Mouse (Mus musculus) heart, embryonic 12.5 days (tissue): Measurements from ENCODE around the gene Zfyve1. TPM values are rescaled to one million over a fixed set of nuclear protein-coding genes. Genes with fewer than 3 reads are reported as not detected.

Source experiments
- ATAC-seq: fragments of 200-750 bp; cut with Nextera tagmentation; 2 replicates; pipeline ENCODE4 v1.8.0; 2017; ENCODE audit warnings: moderate TSS enrichment, moderate library complexity; ENCODE audit not compliant: insufficient number of reproducible peaks, low FRiP score
- H3K27ac ChIP-seq: fragments of 300-500 bp; sonication (generic); 2 replicates; pipeline ENCODE4 v1.5.1; 2016; ENCODE audit warnings: mild to moderate bottlenecking, moderate library complexity; ENCODE audit not compliant: poor library complexity, severe bottlenecking
- H3K27me3 ChIP-seq: fragments of 300-500 bp; sonication (generic); replicated peaks from 2 replicates; pipeline ENCODE4 v1.6.1; 2016; ENCODE audit warnings: mild to moderate bottlenecking, moderate library complexity
- H3K36me3 ChIP-seq: fragments of 300-500 bp; sonication (generic); 2 replicates; pipeline ENCODE4 v1.6.1; 2016; ENCODE audit warnings: mild to moderate bottlenecking, moderate library complexity
- H3K4me1 ChIP-seq: fragments of 300-500 bp; sonication (generic); replicated peaks from 2 replicates; pipeline ENCODE4 v1.6.1; 2016; ENCODE audit warnings: mild to moderate bottlenecking
- H3K4me2 ChIP-seq: fragments of 300-500 bp; sonication (generic); 2 replicates; pipeline ENCODE4 v1.6.1; 2016; ENCODE audit warnings: mild to moderate bottlenecking, moderate library complexity
- H3K4me3 ChIP-seq: fragments of 300-500 bp; sonication (generic); 2 replicates; pipeline ENCODE4 v1.5.1; 2016; ENCODE audit warnings: mild to moderate bottlenecking
- H3K9ac ChIP-seq: fragments of 300-500 bp; sonication (generic); 2 replicates; pipeline ENCODE4 v1.6.1; 2016; ENCODE audit warnings: mild to moderate bottlenecking, moderate library complexity
- H3K9me3 ChIP-seq: fragments of 300-500 bp; sonication (generic); replicated peaks from 2 replicates; pipeline ENCODE4 v1.6.1; 2016; ENCODE audit warnings: mild to moderate bottlenecking, moderate library complexity
- WGBS: fragments of 180-500 bp; shearing (Covaris S2); methylation state at CpG from one replicate; pipeline ENCODE4 v1.1.7; 2016; 5-methylcytosine and 5-hydroxymethylcytosine counted together
- polyA plus RNA-seq: library from polyadenylated mRNA; unstranded; fragments of >200 nt; fragmentation: Nextera tagmentation; extraction: Ambion mirVana; gene quantifications from 2 replicates; pipeline ENCODE4 v1.2.1, GENCODE M21; 2016

The Zfyve1 gene
- polyA plus RNA-seq, 1 experiment from 2014 or later: 19.2 TPM

GRCm38 (mm10) chr12:83523056-83523455 is 74.0 kb downstream of the Zfyve1 start:
- Histone ChIP-seq H3K9ac (no peak overlapping the region), H3K4me1 (peaks cover 49% of the 10 kb centered on the region), H3K27me3 (no peaks in the 10 kb centered on the region), H3K36me3 (peaks cover 5% of the 10 kb centered on the region; the same call in 1 of the 2 replicates), H3K27ac (no peak overlapping the region), H3K9me3 (no peaks in the 10 kb centered on the region), H3K4me3 (no peak overlapping the region), H3K4me2 (no peak overlapping the region)
- WGBS: 89% methylated on average over 6 of the region's 6 CpGs
- ATAC-seq: no peak

GRCm38 (mm10) chr12:83521083-83521482 is 75.9 kb downstream of the Zfyve1 start:
- Histone ChIP-seq H3K9ac (peak overlapping the region; percentile 78), H3K4me1 (peaks cover 41% of the 10 kb centered on the region), H3K4me2 (peak overlapping the region; percentile 65), H3K36me3 (no peaks in the 10 kb centered on the region), H3K27ac (no peak overlapping the region), H3K9me3 (no peaks in the 10 kb centered on the region), H3K4me3 (peak overlapping the region; percentile 86), H3K27me3 (no peaks in the 10 kb centered on the region)
- no peak for ATAC-seq
- 31% methylated on average over 8 of the region's 8 CpGs for WGBS

- Histone ChIP-seq H3K36me3 (no peaks in the 10 kb centered on the region), H3K4me3 (peak within 1 kb of the TSS; percentile 86), H3K27ac (peak within 1 kb of the TSS; percentile 72), H3K4me2 (peak within 1 kb of the TSS; percentile 66), H3K9ac (peak within 1 kb of the TSS; percentile 78), H3K27me3 (no peaks in the 10 kb centered on the region), H3K9me3 (no peaks in the 10 kb centered on the region), H3K4me1 (peaks cover 34% of the 10 kb centered on the region)
- ATAC-seq: peak; percentile 98
- WGBS: 0% methylated on average over 32 of the region's 32 CpGs
These were observed 76.6 kb downstream of the Zfyve1 start, which contains the start of gene Dcaf4 for GRCm38 (mm10) chr12:83520311-83520890. TSS of gene Dcaf4 (plus strand) at chr12:83520466.

- H3K4me2 ChIP-seq: no peak overlapping the region
- ATAC-seq: no peak
- peaks cover 25% of the 10 kb centered on the region for H3K4me1 ChIP-seq
- no peaks in the 10 kb centered on the region for H3K27me3 ChIP-seq
- H3K4me3 ChIP-seq: no peak overlapping the region
- 56% methylated on average over 3 of the region's 3 CpGs for WGBS
- H3K9me3 ChIP-seq: no peaks in the 10 kb centered on the region
- no peak overlapping the region for H3K27ac ChIP-seq
- no peaks in the 10 kb centered on the region for H3K36me3 ChIP-seq
- no peak overlapping the region for H3K9ac ChIP-seq
These were observed 79.4 kb downstream of the Zfyve1 start for GRCm38 (mm10) chr12:83517580-83517979.

GRCm38 (mm10) chr12:83514216-83514615 is 82.8 kb downstream of the Zfyve1 start:
- WGBS: 74% methylated on average over 4 of the region's 4 CpGs
- no peak for ATAC-seq
- H3K27me3 ChIP-seq: no peaks in the 10 kb centered on the region

GRCm38 (mm10) chr12:83513185-83513584 is 83.8 kb downstream of the Zfyve1 start:
- H3K36me3 ChIP-seq: no peaks in the 10 kb centered on the region
- no peak overlapping the region for H3K4me3 ChIP-seq
- H3K9ac ChIP-seq: no peak overlapping the region
- peaks cover 15% of the 10 kb centered on the region for H3K4me1 ChIP-seq
- no peaks in the 10 kb centered on the region for H3K27me3 ChIP-seq
- 15% methylated on average over 5 of the region's 5 CpGs for WGBS
- H3K27ac ChIP-seq: no peak overlapping the region
- ATAC-seq: no peak
- H3K4me2 ChIP-seq: no peak overlapping the region
- H3K9me3 ChIP-seq: no peaks in the 10 kb centered on the region

More at GRCm38 (mm10) chr12:83514216-83514615, 82.8 kb downstream of the Zfyve1 start:
- Histone ChIP-seq H3K4me1 (peaks cover 15% of the 10 kb centered on the region), H3K9me3 (no peaks in the 10 kb centered on the region), H3K36me3 (no peaks in the 10 kb centered on the region), H3K9ac (no peak overlapping the region), H3K4me3 (no peak overlapping the region), H3K4me2 (no peak overlapping the region), H3K27ac (no peak overlapping the region)

- Histone ChIP-seq H3K4me2 (no peak overlapping the region), H3K27ac (no peak overlapping the region), H3K36me3 (no peaks in the 10 kb centered on the region), H3K9me3 (no peaks in the 10 kb centered on the region), H3K4me1 (peaks cover 15% of the 10 kb centered on the region), H3K4me3 (no peak overlapping the region), H3K27me3 (no peaks in the 10 kb centered on the region), H3K9ac (no peak overlapping the region)
- no peak for ATAC-seq
- WGBS: 37% methylated on average over 4 of the region's 4 CpGs
These were observed 84.2 kb downstream of the Zfyve1 start for GRCm38 (mm10) chr12:83512783-83513182.

GRCm38 (mm10) chr12:83510586-83510985 is 86.4 kb downstream of the Zfyve1 start:
- no peak overlapping the region for H3K9ac ChIP-seq
- H3K27me3 ChIP-seq: no peaks in the 10 kb centered on the region
- H3K36me3 ChIP-seq: no peaks in the 10 kb centered on the region
- H3K4me3 ChIP-seq: no peak overlapping the region
- no peak for ATAC-seq
- H3K9me3 ChIP-seq: no peaks in the 10 kb centered on the region
- no peak overlapping the region for H3K27ac ChIP-seq
- H3K4me2 ChIP-seq: no peak overlapping the region
- peaks cover 12% of the 10 kb centered on the region for H3K4me1 ChIP-seq
- 77% methylated on average over 5 of the region's 5 CpGs for WGBS

- no peak for ATAC-seq
- H3K4me1 ChIP-seq: no peaks in the 10 kb centered on the region
- H3K27ac ChIP-seq: no peak overlapping the region
- H3K4me2 ChIP-seq: no peak overlapping the region
- H3K36me3 ChIP-seq: no peaks in the 10 kb centered on the region
- WGBS: 79% methylated on average over 10 of the region's 10 CpGs
- H3K27me3 ChIP-seq: no peaks in the 10 kb centered on the region
- no peaks in the 10 kb centered on the region for H3K9me3 ChIP-seq
- no peak overlapping the region for H3K4me3 ChIP-seq
- no peak overlapping the region for H3K9ac ChIP-seq
These were observed 90.5 kb downstream of the Zfyve1 start for GRCm38 (mm10) chr12:83506543-83506942.

GRCm38 (mm10) chr12:83502190-83502589 is 94.8 kb downstream of the Zfyve1 start:
- Histone ChIP-seq H3K4me3 (no peak overlapping the region), H3K9ac (no peak overlapping the region), H3K4me1 (no peaks in the 10 kb centered on the region), H3K9me3 (no peaks in the 10 kb centered on the region), H3K36me3 (no peaks in the 10 kb centered on the region), H3K4me2 (no peak overlapping the region), H3K27ac (no peak overlapping the region), H3K27me3 (no peaks in the 10 kb centered on the region)
- ATAC-seq: no peak
- 4% methylated on average over 9 of the region's 9 CpGs for WGBS

GRCm38 (mm10) chr12:83499256-83499655 is 97.8 kb downstream of the Zfyve1 start:
- no peaks in the 10 kb centered on the region for H3K36me3 ChIP-seq
- no peak overlapping the region for H3K4me2 ChIP-seq
- H3K27me3 ChIP-seq: no peaks in the 10 kb centered on the region
- no peak overlapping the region for H3K4me3 ChIP-seq
- H3K4me1 ChIP-seq: no peaks in the 10 kb centered on the region
- no peak for ATAC-seq
- no peaks in the 10 kb centered on the region for H3K9me3 ChIP-seq
- no peak overlapping the region for H3K27ac ChIP-seq
- H3K9ac ChIP-seq: no peak overlapping the region
- WGBS: 78% methylated on average over 5 of the region's 5 CpGs

GRCm38 (mm10) chr12:83497959-83498358 is 99.1 kb downstream of the Zfyve1 start:
- Histone ChIP-seq H3K4me2 (no peak overlapping the region), H3K4me3 (no peak overlapping the region), H3K9ac (no peak overlapping the region), H3K4me1 (peaks cover 5% of the 10 kb centered on the region; the same call in 1 of the 2 replicates), H3K9me3 (no peaks in the 10 kb centered on the region), H3K27ac (no peak overlapping the region), H3K36me3 (no peaks in the 10 kb centered on the region), H3K27me3 (no peaks in the 10 kb centered on the region)
- ATAC-seq: no peak
- WGBS: 79% methylated on average over 3 of the region's 3 CpGs
